Mouse (Mus musculus) adrenal gland, adult 2 months (tissue): ENCODE results near the gene Prpf6. TPM values are rescaled to one million over a fixed set of nuclear protein-coding genes. Genes with fewer than 3 reads are reported as not detected.
A peak's percentile ranks its signal among the peaks of the same experiment; 100 is the strongest.

Experiments used
- DNase-seq: peaks from one replicate; pipeline ENCODE4 v3.0.0; 2021
- polyA plus RNA-seq: library from polyadenylated mRNA; depleted of rRNA; stranded (reverse); fragments of >200 nt; gene quantifications from 2 replicates; pipeline ENCODE4 v1.2.3, GENCODE M21; 2012
- total RNA-seq, 2 experiments: library from RNA; stranded (reverse); gene quantifications; 2 replicates each; pipeline ENCODE4 v1.2.3; 2021

The Prpf6 gene
- total and polyA plus RNA-seq, 3 experiments: 9.6 to 69.0 (median 63.0) TPM

DNA sequence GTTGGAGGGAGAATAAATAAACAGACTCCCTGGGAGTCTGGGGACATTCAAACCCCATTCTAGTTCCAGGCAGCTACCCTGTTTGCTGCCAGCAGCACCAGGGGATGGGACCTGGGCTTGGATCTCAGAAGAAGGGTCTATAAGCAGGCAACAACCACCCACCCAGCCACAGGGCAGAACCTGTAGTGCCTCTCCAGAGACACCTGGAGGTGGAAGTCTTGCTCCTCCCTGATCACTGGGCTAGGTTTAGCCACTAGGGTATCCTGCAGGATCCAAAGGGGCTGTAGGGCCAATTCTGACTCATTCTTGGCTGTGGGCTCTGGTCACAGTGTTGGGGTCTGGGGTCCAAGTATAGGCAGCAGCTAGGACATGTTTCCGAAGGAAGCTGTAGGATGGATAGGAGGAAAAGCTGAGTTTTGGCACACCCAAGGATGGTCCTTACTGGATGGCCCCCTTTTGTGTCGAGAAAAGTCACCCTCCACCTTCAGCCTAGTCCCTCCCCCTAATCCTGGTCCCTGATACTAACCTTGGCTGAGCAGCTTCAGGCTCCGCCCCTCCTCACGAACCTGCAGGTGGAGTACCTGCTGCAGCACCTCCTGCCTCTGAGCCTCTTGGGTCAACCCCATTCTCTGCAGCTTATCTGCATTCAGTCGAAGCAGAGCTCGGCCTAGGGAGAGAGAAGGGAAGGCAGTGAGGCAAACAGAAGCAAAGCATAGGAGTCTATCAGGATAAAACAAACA, 4.7 kb downstream of the Prpf6 start:
- DNase-seq: no peak

DNA sequence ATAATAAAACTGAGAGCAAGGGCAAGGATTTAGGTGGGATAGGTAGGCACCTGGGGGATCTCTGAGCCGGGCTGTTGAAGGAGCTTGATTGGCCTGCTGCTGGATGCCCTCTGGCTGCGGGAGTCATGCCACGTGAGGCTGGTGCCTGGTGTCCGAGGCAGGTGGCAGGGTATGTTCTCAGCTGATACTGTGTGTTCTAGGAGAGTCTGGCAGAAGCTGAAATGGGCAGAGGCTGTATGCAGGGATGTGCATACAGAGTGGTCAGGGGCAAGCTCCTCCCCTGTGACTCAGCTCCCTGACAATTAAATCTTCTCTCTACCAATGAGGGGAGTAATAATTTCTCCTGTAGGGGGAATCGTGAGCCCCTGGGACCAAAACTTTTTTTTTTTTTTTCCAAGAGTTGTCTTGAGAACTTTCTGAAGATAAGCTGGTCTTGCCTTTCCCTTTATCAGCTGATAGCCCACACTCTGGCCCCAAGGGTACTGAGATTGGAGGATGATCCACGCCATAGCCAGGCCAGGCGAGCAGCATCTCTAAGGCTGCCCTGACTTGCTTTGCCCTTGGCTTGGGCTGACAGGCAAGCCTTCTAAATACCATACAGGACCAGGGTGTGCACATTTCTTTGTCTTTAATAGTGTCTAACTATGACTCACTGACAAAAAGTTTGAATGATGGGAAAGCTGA, 5.9 kb downstream of the Prpf6 start:
- DNase-seq: peak; percentile 65

DNA sequence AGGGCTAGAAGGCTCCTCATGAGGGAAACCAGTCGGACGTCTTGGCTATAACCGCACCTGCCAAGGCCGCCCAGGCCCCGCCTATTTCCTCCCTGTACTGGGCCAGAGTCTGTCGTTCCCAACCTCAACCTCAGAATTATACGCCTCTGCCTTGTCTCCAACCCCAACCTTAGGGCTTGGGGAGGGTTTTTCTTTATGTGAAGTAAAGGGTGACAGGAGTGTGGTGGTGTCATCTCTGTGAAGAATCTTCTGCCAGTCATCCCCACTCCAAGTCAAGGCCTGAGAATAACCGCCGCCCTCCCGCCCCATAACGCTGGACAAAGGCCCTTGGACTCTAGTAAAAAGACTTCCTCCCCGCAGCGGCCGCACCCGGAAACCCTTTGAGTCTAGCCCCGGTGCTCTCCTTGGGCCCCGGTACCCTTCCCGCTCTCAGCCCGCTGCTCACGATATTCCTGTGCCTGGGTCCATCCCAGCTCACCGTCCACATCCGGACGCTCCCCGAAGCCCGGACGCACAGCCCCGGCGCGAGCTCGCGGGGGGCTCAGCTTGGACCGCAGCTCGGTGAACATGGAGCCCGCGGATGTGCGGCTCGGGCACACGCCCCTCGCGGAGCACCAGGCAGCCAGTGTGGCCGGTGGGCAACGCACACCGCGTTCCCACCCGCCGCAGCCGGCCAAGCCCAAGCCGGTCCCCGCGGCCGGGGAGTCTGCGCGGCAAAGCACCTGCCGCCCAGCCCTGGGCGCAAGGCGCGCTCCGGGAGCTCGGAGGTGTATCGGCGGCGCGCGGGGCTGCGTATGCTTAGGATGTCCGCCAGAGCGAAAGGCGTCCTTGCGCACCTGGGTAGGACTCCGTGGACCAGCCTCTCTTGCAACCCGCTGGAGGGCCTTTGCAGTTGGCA, 7.0 kb downstream of the Prpf6 start, which contains the start of gene Samd10:
TSS of gene Samd10 (minus strand) at position 759 of the 898 bp plus-strand sequence.
- DNase-seq: peak; percentile 76

DNA sequence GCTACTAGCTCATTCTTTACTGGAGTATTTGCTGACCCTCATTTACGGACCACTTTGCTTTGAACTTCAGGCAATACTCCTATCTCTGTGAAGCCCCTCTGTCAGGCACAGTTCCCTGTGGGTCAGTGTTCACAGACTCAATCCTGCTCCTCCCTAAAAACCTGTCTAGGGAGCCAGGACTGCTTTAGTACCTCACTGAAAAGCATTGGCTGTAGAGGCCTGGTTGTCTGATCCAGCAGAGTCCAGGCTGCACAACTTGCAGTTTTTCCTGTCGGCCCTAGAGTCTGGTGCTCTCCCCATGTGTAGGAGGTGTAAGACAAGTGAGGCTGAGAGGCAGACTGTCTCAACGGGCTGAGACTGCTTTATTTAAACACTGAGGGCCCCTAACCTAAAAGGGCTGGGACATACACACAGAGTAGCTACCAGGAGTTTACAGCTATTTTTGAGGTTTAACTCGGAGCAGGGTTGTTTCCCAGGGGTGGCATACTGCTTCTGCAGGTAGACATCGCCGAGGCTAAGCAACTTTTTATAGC, 8.6 kb downstream of the Prpf6 start:
- DNase-seq: no peak

DNA sequence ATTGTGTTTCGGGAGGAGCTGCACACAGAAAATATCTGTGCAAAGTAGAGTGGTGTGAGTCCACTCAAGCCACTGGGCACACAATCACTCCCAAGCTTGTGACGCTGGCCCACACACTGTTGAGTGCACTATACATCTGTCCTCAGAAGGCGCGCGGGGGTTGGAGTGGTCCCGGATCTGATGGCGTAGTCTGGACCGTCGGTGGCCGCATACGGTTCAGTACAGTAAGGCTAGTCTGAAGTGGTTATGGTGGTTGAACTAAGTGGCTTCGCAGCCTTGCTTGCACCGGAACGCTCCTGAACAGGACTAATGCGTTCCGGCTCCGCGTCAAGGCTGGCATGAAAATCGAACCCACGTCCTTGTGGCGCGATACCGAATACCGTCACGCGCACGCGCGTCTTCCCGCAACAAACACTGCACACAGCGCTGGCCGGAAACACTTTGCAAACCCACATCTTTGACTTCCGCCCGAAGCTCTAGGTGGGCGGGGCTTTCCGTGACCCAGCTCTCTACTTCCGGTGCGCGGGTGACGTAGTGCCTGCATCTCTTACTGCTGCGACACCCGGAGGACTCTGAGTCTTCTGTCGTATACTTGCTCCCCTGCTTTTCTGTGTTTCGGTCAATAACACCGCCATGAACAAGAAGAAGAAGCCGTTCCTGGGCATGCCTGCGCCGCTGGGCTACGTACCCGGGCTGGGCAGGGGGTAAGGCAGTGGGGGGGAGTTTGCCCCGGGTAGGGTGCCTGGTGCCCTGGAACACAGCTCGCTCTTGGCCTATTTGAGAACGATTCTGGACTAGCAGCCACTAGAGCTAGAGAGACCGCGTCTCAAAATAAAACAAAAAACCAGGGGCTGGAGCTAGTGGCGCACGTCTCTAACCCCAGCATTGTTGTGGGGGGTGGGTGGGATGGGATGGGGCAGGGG, 9.4 kb downstream of the Prpf6 start:
- DNase-seq: peak; percentile 96

DNA sequence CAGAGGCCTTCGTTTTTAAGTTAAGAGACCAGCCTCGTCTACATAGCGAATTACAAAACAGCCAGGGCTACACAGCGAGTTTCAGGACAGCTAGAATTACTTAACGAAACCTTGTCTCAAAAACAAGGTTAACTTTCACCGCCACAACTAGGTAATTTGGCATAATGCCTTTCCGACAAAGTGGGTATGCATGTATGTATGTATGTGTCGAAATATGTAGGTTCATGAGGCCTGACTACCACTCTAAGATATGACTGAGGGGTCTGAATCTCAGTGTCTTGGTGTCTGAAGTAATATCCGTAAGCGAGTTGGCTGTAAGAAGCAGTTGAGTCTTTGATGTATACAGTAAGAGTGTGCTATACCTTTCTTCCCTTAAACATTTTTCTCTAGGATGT, 10.1 kb downstream of the Prpf6 start:
- no peak for DNase-seq

DNA sequence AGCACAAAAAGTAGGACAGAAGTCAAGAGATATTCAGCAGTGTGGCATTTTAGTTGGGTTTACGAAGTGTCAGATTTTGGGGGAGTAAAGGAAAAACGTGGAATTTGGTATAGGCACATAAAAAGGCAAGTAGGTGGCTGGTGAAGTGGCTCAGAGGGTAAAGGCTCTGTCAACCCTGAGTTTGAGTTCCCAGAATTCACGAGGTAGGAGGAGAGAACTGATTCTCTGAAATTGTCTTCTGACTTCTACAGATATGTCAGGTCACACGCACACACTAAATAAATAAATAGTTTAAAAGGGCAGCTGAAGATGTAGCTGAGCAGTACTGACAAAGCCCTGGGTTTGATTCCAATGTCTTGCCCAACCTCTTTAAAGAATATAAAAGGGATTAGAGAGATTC, 10.7 kb downstream of the Prpf6 start:
- no peak for DNase-seq

DNA sequence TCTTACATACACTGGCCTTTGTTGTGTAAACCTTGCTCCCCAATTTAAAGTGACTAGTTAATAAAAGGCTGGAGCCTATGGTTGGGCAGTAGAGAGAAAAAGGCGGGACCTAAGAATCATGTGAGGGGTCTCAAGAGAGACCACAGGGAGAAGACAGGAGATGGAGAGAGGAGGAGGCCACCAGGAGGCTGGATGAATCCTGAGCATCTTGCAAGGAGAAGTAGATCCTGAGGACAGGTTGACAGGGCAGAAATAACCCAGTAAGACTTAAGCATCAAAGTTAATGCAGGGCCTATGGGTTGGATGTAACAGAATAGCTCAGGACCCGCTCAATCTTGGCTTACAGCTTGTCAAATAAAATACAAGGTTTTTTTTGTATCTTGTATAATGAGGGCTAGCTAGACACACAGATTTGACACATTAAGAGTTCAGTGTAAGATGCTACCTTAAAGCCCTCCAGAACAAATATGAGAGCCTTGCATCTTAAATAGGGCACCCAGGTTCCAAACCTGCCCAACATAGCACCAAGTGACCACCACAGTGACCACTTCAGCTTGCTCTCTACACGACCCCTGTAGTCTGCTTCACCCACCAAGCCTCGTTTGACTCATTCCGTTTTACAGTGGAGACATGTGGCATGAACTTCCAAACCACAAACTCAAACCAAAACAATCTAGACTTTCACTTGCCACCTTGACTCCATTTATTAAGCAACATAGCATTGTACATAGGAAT, 27.3 kb downstream of the Prpf6 start:
- no peak for DNase-seq

DNA sequence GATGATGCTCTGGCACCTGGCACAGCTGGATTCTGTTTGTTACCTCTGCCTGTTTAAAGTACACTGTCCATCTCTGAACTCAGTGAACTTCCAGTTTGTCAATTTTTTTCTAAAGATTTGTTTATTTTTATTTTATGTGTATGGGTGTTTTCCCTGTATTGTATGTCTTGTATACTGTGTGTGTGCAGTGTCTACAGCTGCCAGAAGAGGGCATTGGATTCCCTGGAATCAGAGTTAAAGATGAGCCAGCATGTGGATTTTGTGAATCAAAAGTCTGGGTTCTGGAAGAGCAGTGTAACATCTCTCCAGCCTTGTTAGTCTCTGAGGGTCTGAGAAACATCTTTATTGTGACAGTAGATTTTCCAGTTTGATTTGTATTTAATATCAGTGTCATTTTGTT, 31.7 kb downstream of the Prpf6 start:
- DNase-seq: no peak

- no peak for DNase-seq
Observed at GRCm38 (mm10) chr2:181628471-181628870, 36.8 kb downstream of the Prpf6 start.

GRCm38 (mm10) chr2:181632624-181633023, 41.0 kb downstream of the Prpf6 start:
- DNase-seq: no peak

- DNase-seq: no peak
Observed at GRCm38 (mm10) chr2:181635865-181636264, 44.2 kb downstream of the Prpf6 start.

- peak; percentile 51 for DNase-seq
Observed at GRCm38 (mm10) chr2:181644361-181644760, 52.7 kb downstream of the Prpf6 start.

DNA sequence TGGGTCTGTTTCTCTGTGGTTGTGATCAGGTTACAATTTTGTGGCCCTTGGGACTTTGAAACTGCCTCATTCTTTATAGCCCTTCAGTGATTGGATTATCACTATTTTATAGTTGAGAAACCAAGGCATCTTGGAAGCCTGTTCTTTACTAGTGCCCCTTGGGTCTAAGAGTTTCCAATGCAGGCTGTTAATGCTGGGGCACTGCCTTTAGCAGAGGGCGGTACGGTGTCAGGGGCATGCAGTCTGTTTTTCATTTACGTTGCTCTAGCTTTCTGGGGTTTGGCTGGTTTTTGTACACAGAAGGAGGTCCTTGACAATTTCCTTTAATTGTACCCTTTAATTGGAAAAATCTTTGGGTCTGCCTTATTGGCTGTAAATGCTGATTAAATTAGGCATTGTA, 54.0 kb downstream of the Prpf6 start:
- no peak for DNase-seq

DNA sequence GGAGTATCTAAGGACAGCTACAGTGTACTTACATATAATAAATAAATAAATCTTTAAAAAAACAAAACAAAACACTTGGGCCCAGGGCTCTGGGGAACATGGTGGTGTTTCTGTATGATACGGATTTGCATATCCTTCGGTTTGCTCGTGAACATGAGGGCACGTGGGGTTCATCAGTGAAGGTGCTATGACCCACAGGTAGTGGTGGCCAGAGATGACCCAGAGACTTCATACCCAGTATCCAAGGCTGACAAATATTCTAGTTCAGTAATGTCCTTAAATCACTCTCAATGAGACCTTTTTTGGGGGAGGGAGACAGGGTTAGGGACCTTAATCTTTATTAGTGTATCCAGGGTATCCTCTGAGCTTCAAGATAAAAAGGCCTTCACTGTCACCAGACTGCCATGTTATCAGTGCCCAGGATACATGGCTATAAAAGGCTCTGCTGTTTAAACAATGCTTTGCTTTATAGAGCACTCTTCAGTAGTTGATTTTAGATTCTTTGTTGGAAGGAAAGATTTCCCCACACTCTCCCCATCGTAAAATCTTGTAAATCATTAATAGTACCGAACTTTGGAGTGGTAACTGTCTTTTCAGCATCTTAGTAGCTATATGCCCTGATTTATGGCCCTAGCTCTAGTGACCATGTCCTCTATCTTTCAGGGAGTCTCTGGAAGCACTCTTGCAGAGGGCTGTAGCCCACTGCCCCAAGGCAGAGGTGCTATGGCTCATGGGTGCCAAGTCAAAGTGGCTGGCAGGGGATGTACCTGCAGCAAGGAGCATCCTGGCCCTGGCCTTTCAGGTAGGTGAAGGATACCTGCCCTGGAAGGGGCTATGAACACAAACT, 55.2 kb downstream of the Prpf6 start:
- no peak for DNase-seq

- no peak for DNase-seq
Observed at GRCm38 (mm10) chr2:181648926-181649325, 57.3 kb downstream of the Prpf6 start.

DNA sequence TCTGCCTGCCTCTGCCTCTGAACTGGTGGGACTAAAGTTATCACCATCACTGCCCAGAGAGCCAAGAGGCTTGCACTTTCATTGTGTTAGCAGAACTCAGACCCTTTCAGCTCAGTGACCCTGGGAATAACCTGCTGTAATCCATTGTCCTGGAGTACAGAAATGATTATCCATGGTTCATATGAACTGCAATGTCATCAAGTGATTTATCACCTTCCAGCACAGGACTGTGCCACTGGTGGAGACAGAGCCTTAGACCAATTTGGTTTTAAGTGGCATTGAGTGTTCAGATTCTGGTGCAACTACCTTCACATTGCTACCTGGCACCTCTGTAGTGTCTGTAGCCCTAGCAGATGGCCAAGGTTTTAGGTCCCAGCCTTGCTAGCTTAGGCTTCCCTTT, 61.4 kb downstream of the Prpf6 start:
- no peak for DNase-seq

GRCm38 (mm10) chr2:181653523-181653922, 61.9 kb downstream of the Prpf6 start:
- DNase-seq: no peak

- no peak for DNase-seq
Observed at GRCm38 (mm10) chr2:181656734-181657133, 65.1 kb downstream of the Prpf6 start, which contains the start of gene Gm29797. Gene Gm29797, plus strand, starts transcription at chr2:181657034.
